Mouse (Mus musculus) lung, postnatal 0 days (tissue): ENCODE measurements around the gene Dgcr2.

Experiments used
- CTCF ChIP-seq: IDR thresholded peaks from 2 replicates; pipeline ENCODE4 v1.5.1; 2016; ENCODE audit warnings: antibody characterized with exemption, mild to moderate bottlenecking
- EP300 ChIP-seq: IDR thresholded peaks from 2 replicates; pipeline ENCODE4 v1.6.1; 2016; ENCODE audit warnings: antibody characterized with exemption, mild to moderate bottlenecking, control low read depth

DNA sequence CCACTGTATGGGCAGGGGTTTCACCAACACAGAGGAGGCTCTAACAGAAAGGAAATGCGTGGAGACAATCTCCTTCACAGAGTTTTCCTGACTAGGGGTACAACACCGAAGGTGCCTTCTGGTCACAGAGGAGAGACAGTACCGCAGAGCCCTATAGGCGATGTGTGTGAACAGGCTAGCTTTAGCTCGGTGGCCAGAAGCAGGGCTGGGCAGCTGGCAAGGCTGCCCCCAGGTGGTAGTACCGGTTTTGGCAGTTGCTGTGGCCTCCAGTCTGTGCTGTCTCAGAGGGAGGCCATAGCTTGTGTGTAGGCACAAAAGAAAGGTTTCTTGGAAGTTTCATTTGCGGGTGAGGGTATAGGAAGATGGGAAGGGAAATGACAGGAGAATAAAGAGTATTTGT is 40.5 kb upstream of the Dgcr2 start:
- TF ChIP-seq CTCF (peak; percentile 92), EP300 (no peak)
